Comparison of ENCODE assay signal across 9 mouse cellular contexts in genomic region chr7:28823932-28824331, GRCm38 (mm10). TPM values are rescaled to one million over a fixed set of nuclear protein-coding genes. Genes with fewer than 3 reads are reported as not detected.
A peak's percentile ranks its signal among the peaks of the same experiment; 100 is the strongest.
DNase-seq lines count a peak whose midpoint lies in the region; ATAC-seq and TF ChIP-seq lines count a peak whose summit lies in the region.
"Had no signal": no experiment of that assay in that cellular context is flagged by ENCODE, and none has a peak within 500 bp of the region (broad histone marks: within the 10 kb centered on the region; RNA-seq: fewer than 3 reads in every experiment).

No protein-coding gene starts in this region.

- H3K9me3 ChIP-seq in hindbrain, embryonic 13.5 days: no peaks in the 10 kb centered on the region
- no peaks in the 10 kb centered on the region for H3K9me3 ChIP-seq in hindbrain, embryonic 14.5 days (ENCODE audit: control insufficient read depth, low read length)
- H3K9me3 ChIP-seq in midbrain, embryonic 14.5 days (ENCODE audit: control insufficient read depth, low read length): no peaks in the 10 kb centered on the region
- no peaks in the 10 kb centered on the region for H3K9me3 ChIP-seq in midbrain, embryonic 10.5 days (replicated peaks)
- H3K9me3 ChIP-seq in hindbrain, postnatal 0 days (ENCODE audit: low read length): no peaks in the 10 kb centered on the region
- H3K9me3 ChIP-seq in stomach, embryonic 15.5 days: no peaks in the 10 kb centered on the region
- H3K9me3 ChIP-seq: megakaryocyte, embryonic 14.5 days had no signal

- no peak overlapping the region for H3K4me3 ChIP-seq in hindbrain, embryonic 13.5 days
- H3K4me3 ChIP-seq in hindbrain, embryonic 14.5 days (replicated peaks; ENCODE audit: low read length): no peak overlapping the region
- H3K4me3 ChIP-seq in midbrain, embryonic 14.5 days (replicated peaks; ENCODE audit: low read depth, low read length): no peak overlapping the region
- no peak overlapping the region for H3K4me3 ChIP-seq in midbrain, embryonic 10.5 days
- no peak overlapping the region for H3K4me3 ChIP-seq in hindbrain, postnatal 0 days (ENCODE audit: low read length)
- no peak overlapping the region for H3K4me3 ChIP-seq in stomach, embryonic 15.5 days (replicated peaks)

- no peaks in the 10 kb centered on the region for H3K27me3 ChIP-seq in hindbrain, embryonic 13.5 days
- H3K27me3 ChIP-seq in hindbrain, embryonic 14.5 days (ENCODE audit: control insufficient read depth, insufficient read depth, low read length): no peaks in the 10 kb centered on the region
- H3K27me3 ChIP-seq in midbrain, embryonic 14.5 days (ENCODE audit: control insufficient read depth, insufficient read depth, low read length): no peaks in the 10 kb centered on the region
- H3K27me3 ChIP-seq in midbrain, embryonic 10.5 days (ENCODE audit: low read depth, poor library complexity, severe bottlenecking): no peaks in the 10 kb centered on the region
- H3K27me3 ChIP-seq in hindbrain, postnatal 0 days (ENCODE audit: insufficient read depth, low read length): no peaks in the 10 kb centered on the region
- H3K27me3 ChIP-seq in stomach, embryonic 15.5 days (replicated peaks): no peaks in the 10 kb centered on the region
- H3K27me3 ChIP-seq: megakaryocyte, embryonic 14.5 days had no signal

- no peak for TF ChIP-seq CTCF in hindbrain, postnatal 0 days (IDR thresholded peaks at IDR 0.05; ENCODE audit: low read depth)

- DNase-seq in hindbrain, embryonic 14.5 days (ENCODE audit: low spot score): no peak
- no peak for DNase-seq in midbrain, embryonic 14.5 days
- no peak for DNase-seq in midbrain, embryonic 10.5 days (ENCODE audit: low spot score)
- DNase-seq in hindbrain, postnatal 0 days (ENCODE audit: low spot score): no peak
- DNase-seq in B cell, adult 2 months: no peak
- DNase-seq in right cerebral cortex, postnatal 25 days: no peak

- H3K4me2 ChIP-seq in hindbrain, embryonic 13.5 days: no peak overlapping the region
- H3K4me2 ChIP-seq in hindbrain, embryonic 14.5 days (replicated peaks): no peak overlapping the region
- no peak overlapping the region for H3K4me2 ChIP-seq in midbrain, embryonic 14.5 days (ENCODE audit: low read length)
- H3K4me2 ChIP-seq in hindbrain, postnatal 0 days (ENCODE audit: low read depth, low read length): no peak overlapping the region
- H3K4me2 ChIP-seq in stomach, embryonic 15.5 days: no peak overlapping the region

- H3K9ac ChIP-seq in hindbrain, embryonic 13.5 days: no peak overlapping the region
- H3K9ac ChIP-seq in hindbrain, embryonic 14.5 days: no peak overlapping the region
- no peak overlapping the region for H3K9ac ChIP-seq in midbrain, embryonic 14.5 days (replicated peaks; ENCODE audit: low read length)
- no peak overlapping the region for H3K9ac ChIP-seq in hindbrain, postnatal 0 days (replicated peaks; ENCODE audit: low read length)
- H3K9ac ChIP-seq in stomach, embryonic 15.5 days: no peak overlapping the region

- 43% methylated on average over 2 of the region's 2 CpGs for WGBS in hindbrain, embryonic 13.5 days
- WGBS in hindbrain, embryonic 14.5 days: 47% methylated on average over 2 of the region's 2 CpGs
- 55% methylated on average over 2 of the region's 2 CpGs for WGBS in midbrain, embryonic 14.5 days
- WGBS in midbrain, embryonic 10.5 days: 59% methylated on average over 2 of the region's 2 CpGs
- 56% methylated on average over 2 of the region's 2 CpGs for WGBS in hindbrain, postnatal 0 days
- 32% methylated on average over 2 of the region's 2 CpGs for WGBS in stomach, embryonic 15.5 days

- H3K36me3 ChIP-seq in hindbrain, embryonic 13.5 days: peaks cover 40% of the 10 kb centered on the region
- peaks cover 46% of the 10 kb centered on the region for H3K36me3 ChIP-seq in hindbrain, embryonic 14.5 days (replicated peaks; ENCODE audit: control insufficient read depth, insufficient read depth)
- peaks cover 44% of the 10 kb centered on the region for H3K36me3 ChIP-seq in midbrain, embryonic 14.5 days (ENCODE audit: control insufficient read depth, insufficient read depth, low read length)
- H3K36me3 ChIP-seq in midbrain, embryonic 10.5 days: peaks cover 48% of the 10 kb centered on the region
- peaks cover 23% of the 10 kb centered on the region for H3K36me3 ChIP-seq in hindbrain, postnatal 0 days (ENCODE audit: insufficient read depth, low read length)
- peaks cover 27% of the 10 kb centered on the region for H3K36me3 ChIP-seq in stomach, embryonic 15.5 days

- H3K4me1 ChIP-seq in hindbrain, embryonic 13.5 days (replicated peaks): peaks cover 41% of the 10 kb centered on the region
- peaks cover 12% of the 10 kb centered on the region for H3K4me1 ChIP-seq in hindbrain, embryonic 14.5 days (replicated peaks; ENCODE audit: control insufficient read depth, insufficient read depth, low read length)
- H3K4me1 ChIP-seq in midbrain, embryonic 14.5 days (ENCODE audit: control insufficient read depth, insufficient read depth, low read length): peaks cover 11% of the 10 kb centered on the region
- H3K4me1 ChIP-seq in midbrain, embryonic 10.5 days: peaks cover 53% of the 10 kb centered on the region
- 0 out of 2 replicates have a peak, but pooled peaks cover 13% of the 10 kb centered on the region for H3K4me1 ChIP-seq in hindbrain, postnatal 0 days (ENCODE audit: insufficient read depth, low read length)
- peaks cover 30% of the 10 kb centered on the region; the same call in 1 of the 2 replicates for H3K4me1 ChIP-seq in stomach, embryonic 15.5 days

- H3K27ac ChIP-seq in hindbrain, embryonic 13.5 days: peak overlapping the region; percentile 84; the same call in 1 of the 2 replicates
- H3K27ac ChIP-seq in hindbrain, embryonic 14.5 days: no peak overlapping the region
- 0 out of 2 replicates have a peak overlapping the region, but pooled peaks have one; percentile 74 for H3K27ac ChIP-seq in midbrain, embryonic 14.5 days (replicated peaks; ENCODE audit: low read depth, low read length)
- H3K27ac ChIP-seq in midbrain, embryonic 10.5 days (replicated peaks): no peak overlapping the region
- H3K27ac ChIP-seq in hindbrain, postnatal 0 days: peak overlapping the region; percentile 79; the same call in 1 of the 2 replicates
- H3K27ac ChIP-seq in stomach, embryonic 15.5 days: peak overlapping the region; percentile 91; the same call in 1 of the 2 replicates

- ATAC-seq in hindbrain, embryonic 13.5 days (ENCODE audit: low FRiP score): no peak
- no peak for ATAC-seq in hindbrain, embryonic 14.5 days (ENCODE audit: low FRiP score)
- no peak for ATAC-seq in midbrain, embryonic 14.5 days (ENCODE audit: low FRiP score, low TSS enrichment)
- ATAC-seq in hindbrain, postnatal 0 days: no peak
- no peak for ATAC-seq in stomach, embryonic 15.5 days (ENCODE audit: insufficient read depth, low FRiP score, low read depth)

RNA-seq across cellular contexts. Expression of gene Ech1, which starts 1.1 kb away (rescaled TPM):
- polyA plus RNA-seq in hindbrain, embryonic 13.5 days (2015; fragmentation: Nextera tagmentation; extraction: Ambion mirVana): 81.8 and 87.5 TPM in 2 replicates
- polyA plus RNA-seq in hindbrain, embryonic 14.5 days (2014; fragmentation: Nextera tagmentation; extraction: Ambion mirVana): 92.6 and 99.0 TPM in 2 replicates
- polyA plus RNA-seq in midbrain, embryonic 14.5 days (2014; fragmentation: Nextera tagmentation; extraction: Ambion mirVana): 62.4 and 78.1 TPM in 2 replicates
- polyA plus RNA-seq in midbrain, embryonic 10.5 days (2016; fragmentation: Nextera tagmentation; extraction: Ambion mirVana): 85.1 and 94.5 TPM in 2 replicates
- 95.5 and 131 TPM in 2 replicates for total RNA-seq in hindbrain, postnatal 0 days (2014; rRNA removed)
- 122 and 127 TPM in 2 replicates for polyA plus RNA-seq in hindbrain, postnatal 0 days (2015; fragmentation: Nextera tagmentation; extraction: Ambion mirVana)
- polyA plus RNA-seq in stomach, embryonic 15.5 days (2015; fragmentation: Nextera tagmentation; extraction: Ambion mirVana): 175 and 195 TPM in 2 replicates

RNA-seq across cellular contexts. Expression of gene Lgals4, which starts 9.7 kb away (rescaled TPM):
- polyA plus RNA-seq in hindbrain, embryonic 13.5 days (2015; fragmentation: Nextera tagmentation; extraction: Ambion mirVana): 5.6 and 6.3 TPM in 2 replicates
- 2.8 and 3.2 TPM in 2 replicates for polyA plus RNA-seq in hindbrain, embryonic 14.5 days (2014; fragmentation: Nextera tagmentation; extraction: Ambion mirVana)
- polyA plus RNA-seq in midbrain, embryonic 14.5 days (2014; fragmentation: Nextera tagmentation; extraction: Ambion mirVana): 1.7 and 3.3 TPM in 2 replicates
- 3.1 and 3.7 TPM in 2 replicates for polyA plus RNA-seq in midbrain, embryonic 10.5 days (2016; fragmentation: Nextera tagmentation; extraction: Ambion mirVana)
- 0.47 and 8.4 TPM in 2 replicates for total RNA-seq in hindbrain, postnatal 0 days (2014; rRNA removed)
- polyA plus RNA-seq in hindbrain, postnatal 0 days (2015; fragmentation: Nextera tagmentation; extraction: Ambion mirVana): 5.0 and 5.8 TPM in 2 replicates
- 340 and 467 TPM in 2 replicates for polyA plus RNA-seq in stomach, embryonic 15.5 days (2015; fragmentation: Nextera tagmentation; extraction: Ambion mirVana)

RNA-seq across cellular contexts. Expression of gene Hnrnpl, which starts 15.6 kb away (rescaled TPM):
- 200 and 202 TPM in 2 replicates for polyA plus RNA-seq in hindbrain, embryonic 13.5 days (2015; fragmentation: Nextera tagmentation; extraction: Ambion mirVana)
- polyA plus RNA-seq in hindbrain, embryonic 14.5 days (2014; fragmentation: Nextera tagmentation; extraction: Ambion mirVana): 142 and 150 TPM in 2 replicates
- 168 and 170 TPM in 2 replicates for polyA plus RNA-seq in midbrain, embryonic 14.5 days (2014; fragmentation: Nextera tagmentation; extraction: Ambion mirVana)
- polyA plus RNA-seq in midbrain, embryonic 10.5 days (2016; fragmentation: Nextera tagmentation; extraction: Ambion mirVana): 279 and 293 TPM in 2 replicates
- total RNA-seq in hindbrain, postnatal 0 days (2014; rRNA removed): 233 and 275 TPM in 2 replicates
- 179 and 191 TPM in 2 replicates for polyA plus RNA-seq in hindbrain, postnatal 0 days (2015; fragmentation: Nextera tagmentation; extraction: Ambion mirVana)
- 239 and 240 TPM in 2 replicates for polyA plus RNA-seq in stomach, embryonic 15.5 days (2015; fragmentation: Nextera tagmentation; extraction: Ambion mirVana)

RNA-seq across cellular contexts. Expression of gene Rinl, which starts 35.2 kb away (rescaled TPM):
- 2.7 and 2.8 TPM in 2 replicates for polyA plus RNA-seq in hindbrain, embryonic 13.5 days (2015; fragmentation: Nextera tagmentation; extraction: Ambion mirVana)
- 1.4 and 2.7 TPM in 2 replicates for polyA plus RNA-seq in hindbrain, embryonic 14.5 days (2014; fragmentation: Nextera tagmentation; extraction: Ambion mirVana)
- 1.1 and 2.4 TPM in 2 replicates for polyA plus RNA-seq in midbrain, embryonic 14.5 days (2014; fragmentation: Nextera tagmentation; extraction: Ambion mirVana)
- polyA plus RNA-seq in midbrain, embryonic 10.5 days (2016; fragmentation: Nextera tagmentation; extraction: Ambion mirVana): 3.5 and 4.0 TPM in 2 replicates
- 1.2 TPM in 2 replicates for total RNA-seq in hindbrain, postnatal 0 days (2014; rRNA removed)
- 1.4 and 2.0 TPM in 2 replicates for polyA plus RNA-seq in hindbrain, postnatal 0 days (2015; fragmentation: Nextera tagmentation; extraction: Ambion mirVana)
- polyA plus RNA-seq in stomach, embryonic 15.5 days (2015; fragmentation: Nextera tagmentation; extraction: Ambion mirVana): 6.2 and 6.6 TPM in 2 replicates

RNA-seq across cellular contexts. Expression of gene Lgals7, which starts 39.7 kb away (rescaled TPM):
- polyA plus RNA-seq in hindbrain, embryonic 13.5 days (2015; fragmentation: Nextera tagmentation; extraction: Ambion mirVana): 6.4 and 7.4 TPM in 2 replicates
- polyA plus RNA-seq in hindbrain, embryonic 14.5 days (2014; fragmentation: Nextera tagmentation; extraction: Ambion mirVana): 2.9 and 3.0 TPM in 2 replicates
- polyA plus RNA-seq in midbrain, embryonic 14.5 days (2014; fragmentation: Nextera tagmentation; extraction: Ambion mirVana): 7.9 and 22.6 TPM in 2 replicates
- polyA plus RNA-seq in midbrain, embryonic 10.5 days (2016; fragmentation: Nextera tagmentation; extraction: Ambion mirVana): 0.62 and 0.85 TPM in 2 replicates
- 1.1 TPM in 1 of 2 replicates, not detected in the other for total RNA-seq in hindbrain, postnatal 0 days (2014; rRNA removed)
- 3.7 and 5.0 TPM in 2 replicates for polyA plus RNA-seq in hindbrain, postnatal 0 days (2015; fragmentation: Nextera tagmentation; extraction: Ambion mirVana)
- polyA plus RNA-seq in stomach, embryonic 15.5 days (2015; fragmentation: Nextera tagmentation; extraction: Ambion mirVana): 2.2 TPM in 2 replicates

Comparison
In these comparisons a context has a peak if more than half of its experiments do, and no peak if none do; other contexts are left out.
1. H3K27ac ChIP-seq: peak in hindbrain, embryonic 13.5 days (single experiment), midbrain, embryonic 14.5 days (single experiment), hindbrain, postnatal 0 days (single experiment) and stomach, embryonic 15.5 days (single experiment); none in hindbrain, embryonic 14.5 days (single experiment) and midbrain, embryonic 10.5 days (single experiment).
2. RNA of gene Lgals4, which starts 9.7 kb away (polyA plus RNA-seq): 340 to 467 TPM in stomach, embryonic 15.5 days; 5.0 to 5.8 TPM in hindbrain, postnatal 0 days, 5.6 to 6.3 TPM in hindbrain, embryonic 13.5 days, 1.7 to 3.3 TPM in midbrain, embryonic 14.5 days, 2.8 to 3.2 TPM in hindbrain, embryonic 14.5 days and 3.1 to 3.7 TPM in midbrain, embryonic 10.5 days; every median in the first group is over 10 times any median in the second.